Mouse (Mus musculus) liver, embryonic 11.5 days (tissue): ENCODE data around the gene Plk3. TPM values are rescaled to one million over a fixed set of nuclear protein-coding genes. Genes with fewer than 3 reads are reported as not detected.

Experiments
- ATAC-seq: fragments of 200-750 bp; cut with Nextera tagmentation; replicated peaks from 2 replicates; pipeline ENCODE4 v1.8.0; 2017; ENCODE audit warnings: moderate number of reproducible peaks, mild to moderate bottlenecking, moderate TSS enrichment, moderate library complexity; ENCODE audit not compliant: low FRiP score
- DNase-seq: peaks from one replicate; pipeline ENCODE4 v3.0.0-alpha.2; 2017; ENCODE audit warnings: low spot score
- H3K27ac ChIP-seq: fragments of 300-500 bp; sonication (generic); 2 replicates; pipeline ENCODE4 v1.5.1; 2014; ENCODE audit warnings: mild to moderate bottlenecking, low read depth, low read length, control low read depth
- H3K27me3 ChIP-seq: fragments of 300-500 bp; sonication (generic); replicated peaks from 2 replicates; pipeline ENCODE4 v1.6.1; 2014; ENCODE audit warnings: low read length, mixed read lengths; ENCODE audit not compliant: control insufficient read depth, insufficient read depth
- H3K36me3 ChIP-seq: fragments of 300-500 bp; sonication (generic); 2 replicates; pipeline ENCODE4 v1.6.1; 2014; ENCODE audit warnings: mild to moderate bottlenecking, low read length, moderate library complexity, mixed read lengths; ENCODE audit not compliant: control insufficient read depth, insufficient read depth
- H3K4me1 ChIP-seq: fragments of 300-500 bp; sonication (generic); replicated peaks from 2 replicates; pipeline ENCODE4 v1.6.1; 2014; ENCODE audit warnings: low read length, mixed read lengths; ENCODE audit not compliant: control insufficient read depth, insufficient read depth
- H3K4me2 ChIP-seq: fragments of 300-500 bp; sonication (generic); 2 replicates; pipeline ENCODE4 v1.6.1; 2014; ENCODE audit warnings: mild to moderate bottlenecking, control low read depth, moderate library complexity
- H3K4me3 ChIP-seq: fragments of 300-500 bp; sonication (generic); 2 replicates; pipeline ENCODE4 v1.5.1; 2014; ENCODE audit warnings: low read depth, low read length, control low read depth
- H3K9ac ChIP-seq: fragments of 300-500 bp; sonication (generic); 2 replicates; pipeline ENCODE4 v1.6.1; 2014; ENCODE audit warnings: low read depth, low read length, control low read depth
- H3K9me3 ChIP-seq: fragments of 300-500 bp; sonication (generic); 2 replicates; pipeline ENCODE4 v1.6.1; 2016; ENCODE audit warnings: low read length, inconsistent platforms, mixed read lengths; ENCODE audit not compliant: control insufficient read depth
- WGBS: fragments of 180-500 bp; shearing (Covaris S2); extraction: QIAGEN DNeasy Blood & Tissue Kit; methylation state at CpG from one replicate; pipeline ENCODE4 v1.1.7; 2014; 5-methylcytosine and 5-hydroxymethylcytosine counted together
- polyA plus RNA-seq: library from polyadenylated mRNA; unstranded; fragments of >200 nt; fragmentation: Nextera tagmentation; extraction: Ambion mirVana; gene quantifications from 2 replicates; pipeline ENCODE4 v1.2.1, GENCODE M21; 2014

The Plk3 gene
- polyA plus RNA-seq, 1 experiment from 2014 or later: 2.4 TPM

- Histone ChIP-seq H3K36me3 (peaks cover 5% of the 10 kb centered on the region; the same call in 1 of the 2 replicates), H3K9ac (no peak overlapping the region), H3K27ac (no peak overlapping the region), H3K4me3 (no peak overlapping the region), H3K27me3 (no peaks in the 10 kb centered on the region), H3K9me3 (no peaks in the 10 kb centered on the region), H3K4me1 (no peaks in the 10 kb centered on the region), H3K4me2 (no peak overlapping the region)
- 88% methylated on average over 13 of the region's 13 CpGs for WGBS
- ATAC-seq (no peak), DNase-seq (no peak)
Measured at GRCm38 (mm10) chr4:117145248-117145647, 11.5 kb upstream of the Plk3 start.

DNA sequence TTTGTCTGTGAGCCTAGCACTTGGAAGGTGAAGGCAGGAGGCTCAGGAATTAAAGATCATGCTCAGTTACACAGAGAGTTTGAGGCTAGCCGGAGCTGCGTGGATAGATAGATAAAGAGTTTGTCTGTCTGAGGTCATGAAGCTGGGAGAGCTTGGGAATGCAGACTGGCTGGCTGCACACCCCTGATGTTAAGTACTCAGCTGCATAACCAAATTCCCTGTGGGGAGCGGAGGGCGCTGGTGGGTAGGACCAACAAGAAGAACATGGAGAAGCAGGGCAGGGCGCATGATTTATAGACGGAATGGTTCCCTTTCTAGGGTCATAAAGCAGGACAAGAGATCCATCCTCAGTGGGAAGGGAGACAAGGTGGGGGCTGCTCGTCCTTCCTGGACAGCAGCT is 9.3 kb upstream of the Plk3 start:
- Histone ChIP-seq H3K27ac (no peak overlapping the region), H3K9me3 (no peaks in the 10 kb centered on the region), H3K36me3 (no peaks in the 10 kb centered on the region), H3K4me1 (0 out of 2 replicates have a peak, but pooled peaks cover 4% of the 10 kb centered on the region), H3K9ac (no peak overlapping the region), H3K4me3 (no peak overlapping the region), H3K4me2 (no peak overlapping the region), H3K27me3 (no peaks in the 10 kb centered on the region)
- DNase-seq (no peak), ATAC-seq (no peak)
- 53% methylated on average over 7 of the region's 7 CpGs for WGBS

GRCm38 (mm10) chr4:117140613-117141012 is 6.8 kb upstream of the Plk3 start:
- Histone ChIP-seq H3K36me3 (no peaks in the 10 kb centered on the region), H3K4me2 (no peak overlapping the region), H3K27me3 (no peaks in the 10 kb centered on the region), H3K4me3 (no peak overlapping the region), H3K27ac (no peak overlapping the region), H3K9me3 (no peaks in the 10 kb centered on the region), H3K4me1 (peaks cover 15% of the 10 kb centered on the region), H3K9ac (no peak overlapping the region)
- WGBS: 44% methylated on average over 4 of the region's 4 CpGs
- ATAC-seq (no peak), DNase-seq (no peak)

DNA sequence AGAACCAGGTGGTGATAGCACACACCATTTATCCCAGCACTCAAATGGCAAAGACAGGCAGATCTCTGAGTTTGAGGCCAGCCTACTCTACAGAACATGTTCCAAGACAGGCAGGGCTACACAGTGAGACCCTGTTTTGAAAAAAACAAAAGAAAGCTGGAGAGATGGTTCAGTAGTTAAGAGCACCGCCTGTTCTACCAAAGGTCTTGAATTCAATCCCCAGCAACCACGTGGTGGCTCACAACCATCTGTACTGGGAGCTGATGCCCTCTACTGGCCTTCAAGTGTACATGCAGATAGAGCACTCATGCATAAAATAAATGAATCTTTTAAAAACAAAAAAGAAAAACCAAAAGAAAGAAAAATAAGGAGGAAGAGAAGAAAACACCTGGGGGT is 5.5 kb upstream of the Plk3 start:
- H3K27ac ChIP-seq: no peak overlapping the region
- ATAC-seq (0 out of 2 replicates have a peak, but pooled peaks have one; percentile 38), DNase-seq (no peak)
- 0 out of 2 replicates have a peak overlapping the region, but pooled peaks have one; percentile 7 for H3K4me2 ChIP-seq
- no peaks in the 10 kb centered on the region for H3K27me3 ChIP-seq
- 5% methylated on average over 2 of the region's 2 CpGs for WGBS
- H3K9me3 ChIP-seq: no peaks in the 10 kb centered on the region
- H3K9ac ChIP-seq: no peak overlapping the region
- peaks cover 21% of the 10 kb centered on the region for H3K4me1 ChIP-seq
- H3K4me3 ChIP-seq: no peak overlapping the region
- no peaks in the 10 kb centered on the region for H3K36me3 ChIP-seq

DNA sequence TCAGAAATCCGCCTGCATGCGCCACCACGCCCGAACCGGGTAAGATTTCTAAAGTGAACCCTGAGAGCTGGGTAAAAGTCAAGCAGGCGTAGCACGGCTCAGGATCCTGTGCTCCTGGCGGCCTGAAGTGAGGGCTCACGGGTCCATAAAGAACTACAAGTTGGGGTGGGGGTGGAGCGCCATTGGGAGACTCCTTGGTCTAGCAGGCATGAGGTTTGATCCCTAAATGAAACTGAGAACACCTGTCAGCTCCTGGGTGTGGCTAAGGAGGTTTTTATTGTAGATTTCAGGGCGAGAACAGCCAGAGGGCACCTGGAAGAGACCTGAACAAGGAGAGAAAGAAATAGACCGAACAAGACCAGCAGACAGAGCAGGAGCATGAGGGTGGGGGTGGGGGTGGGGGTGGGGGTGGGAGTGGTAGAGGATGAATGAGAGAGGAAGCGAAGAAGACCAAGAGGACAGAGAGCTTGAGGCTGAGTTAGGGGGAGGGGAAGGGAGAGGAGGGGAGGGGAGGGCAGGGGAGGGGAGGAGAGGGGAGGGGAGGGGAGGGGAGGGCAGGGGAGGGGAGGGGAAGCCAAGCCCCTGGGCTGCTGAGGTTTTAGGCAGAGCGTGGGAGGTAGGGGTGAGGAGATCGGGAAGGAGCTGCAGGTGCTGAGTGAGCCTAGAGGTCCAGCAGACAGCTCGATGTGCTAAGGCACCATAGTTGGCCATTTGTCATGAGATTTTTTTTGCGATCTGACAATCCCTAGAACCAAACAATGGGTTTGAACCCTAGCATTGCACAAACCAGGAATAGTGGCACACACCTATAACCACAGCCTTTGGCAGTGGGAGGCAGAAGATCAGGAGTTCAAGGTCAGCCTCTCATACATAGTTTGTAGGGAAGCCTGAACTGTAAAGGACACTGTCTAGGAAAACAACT is 4.8 kb upstream of the Plk3 start:
- Histone ChIP-seq H3K27me3 (peaks cover under 1% of the 10 kb centered on the region; the same call in 1 of the 2 replicates), H3K36me3 (no peaks in the 10 kb centered on the region), H3K4me1 (peaks cover 23% of the 10 kb centered on the region), H3K9ac (no peak overlapping the region), H3K4me3 (no peak overlapping the region), H3K9me3 (no peaks in the 10 kb centered on the region), H3K4me2 (0 out of 2 replicates have a peak overlapping the region, but pooled peaks have one; percentile 7), H3K27ac (no peak overlapping the region)
- 64% methylated on average over 16 of the region's 17 CpGs for WGBS
- ATAC-seq: no peak
- no peak for DNase-seq

DNA sequence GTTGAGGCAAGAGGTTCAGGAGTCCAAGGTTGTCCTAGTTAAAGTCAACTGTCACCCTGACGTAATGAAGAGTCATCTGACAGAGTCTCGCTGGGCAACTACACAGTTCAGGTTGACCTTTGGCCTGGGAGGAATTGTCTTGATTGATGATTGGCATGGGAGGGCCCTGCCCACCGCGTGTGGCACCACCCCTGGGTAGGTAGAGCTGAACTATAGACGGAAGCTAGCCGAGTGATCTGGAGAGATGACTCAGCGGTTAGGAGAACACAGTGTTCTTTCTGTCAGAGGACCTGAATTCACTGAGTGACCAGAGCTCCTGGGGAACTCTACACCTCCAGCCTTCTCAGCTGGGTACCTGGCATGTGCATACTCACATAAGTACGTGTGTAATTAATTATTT is 2.3 kb upstream of the Plk3 start:
- 0 out of 2 replicates have a peak overlapping the region, but pooled peaks have one; percentile 15 for H3K4me3 ChIP-seq
- H3K27ac ChIP-seq: peak overlapping the region; percentile 73
- ATAC-seq: peak; percentile 64
- H3K4me2 ChIP-seq: peak overlapping the region; percentile 53
- peak overlapping the region; percentile 56; the same call in 1 of the 2 replicates for H3K9ac ChIP-seq
- 18% methylated on average over 8 of the region's 8 CpGs for WGBS
- peaks cover 27% of the 10 kb centered on the region for H3K4me1 ChIP-seq
- H3K27me3 ChIP-seq: peaks cover 21% of the 10 kb centered on the region
- DNase-seq: no peak
- H3K9me3 ChIP-seq: no peaks in the 10 kb centered on the region
- H3K36me3 ChIP-seq: no peaks in the 10 kb centered on the region

DNA sequence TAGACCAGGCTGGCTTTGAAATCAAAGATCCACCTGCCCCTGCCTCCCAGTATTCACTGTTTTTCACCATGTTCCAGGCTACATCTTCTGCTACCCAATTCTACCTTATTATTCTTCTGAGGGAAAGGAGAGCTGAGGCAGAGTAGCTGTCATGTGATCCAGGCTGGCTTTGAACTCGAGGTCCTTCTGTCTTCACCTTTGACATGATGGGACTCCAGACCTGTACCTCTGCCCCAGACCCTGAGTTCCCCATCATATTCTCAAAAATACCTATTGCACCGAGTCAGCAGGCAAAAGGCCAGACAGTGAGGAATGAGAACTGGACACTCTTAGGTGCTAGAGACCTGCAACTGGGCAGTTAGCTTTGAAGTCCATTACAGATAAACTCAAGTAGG is 835 bp upstream of the Plk3 start:
- Histone ChIP-seq H3K9ac (no peak overlapping the region), H3K36me3 (peaks cover 4% of the 10 kb centered on the region; the same call in 1 of the 2 replicates), H3K27me3 (peaks cover 21% of the 10 kb centered on the region), H3K4me1 (peaks cover 27% of the 10 kb centered on the region), H3K9me3 (no peaks in the 10 kb centered on the region), H3K27ac (no peak overlapping the region), H3K4me2 (peak overlapping the region; percentile 100), H3K4me3 (peak overlapping the region; percentile 88; the same call in 1 of the 2 replicates)
- ATAC-seq: no peak
- 40% methylated on average over 2 of the region's 2 CpGs for WGBS
- no peak for DNase-seq

GRCm38 (mm10) chr4:117133366-117133796 is 382 bp downstream of the Plk3 start:
- H3K27ac ChIP-seq: peak overlapping the region; percentile 45; the same call in 1 of the 2 replicates
- H3K9ac ChIP-seq: peak overlapping the region; percentile 87
- H3K36me3 ChIP-seq: peaks cover 6% of the 10 kb centered on the region; the same call in 1 of the 2 replicates
- DNase-seq (peak; percentile 56), ATAC-seq (peak; percentile 6; the same call in 1 of the 2 replicates)
- H3K4me1 ChIP-seq: peaks cover 23% of the 10 kb centered on the region
- H3K27me3 ChIP-seq: peaks cover 21% of the 10 kb centered on the region
- peak overlapping the region; percentile 100 for H3K4me2 ChIP-seq
- under 1% methylated on average over 42 of the region's 42 CpGs for WGBS
- no peaks in the 10 kb centered on the region for H3K9me3 ChIP-seq
- H3K4me3 ChIP-seq: peak overlapping the region; percentile 88
